In the genomic region with DNA sequence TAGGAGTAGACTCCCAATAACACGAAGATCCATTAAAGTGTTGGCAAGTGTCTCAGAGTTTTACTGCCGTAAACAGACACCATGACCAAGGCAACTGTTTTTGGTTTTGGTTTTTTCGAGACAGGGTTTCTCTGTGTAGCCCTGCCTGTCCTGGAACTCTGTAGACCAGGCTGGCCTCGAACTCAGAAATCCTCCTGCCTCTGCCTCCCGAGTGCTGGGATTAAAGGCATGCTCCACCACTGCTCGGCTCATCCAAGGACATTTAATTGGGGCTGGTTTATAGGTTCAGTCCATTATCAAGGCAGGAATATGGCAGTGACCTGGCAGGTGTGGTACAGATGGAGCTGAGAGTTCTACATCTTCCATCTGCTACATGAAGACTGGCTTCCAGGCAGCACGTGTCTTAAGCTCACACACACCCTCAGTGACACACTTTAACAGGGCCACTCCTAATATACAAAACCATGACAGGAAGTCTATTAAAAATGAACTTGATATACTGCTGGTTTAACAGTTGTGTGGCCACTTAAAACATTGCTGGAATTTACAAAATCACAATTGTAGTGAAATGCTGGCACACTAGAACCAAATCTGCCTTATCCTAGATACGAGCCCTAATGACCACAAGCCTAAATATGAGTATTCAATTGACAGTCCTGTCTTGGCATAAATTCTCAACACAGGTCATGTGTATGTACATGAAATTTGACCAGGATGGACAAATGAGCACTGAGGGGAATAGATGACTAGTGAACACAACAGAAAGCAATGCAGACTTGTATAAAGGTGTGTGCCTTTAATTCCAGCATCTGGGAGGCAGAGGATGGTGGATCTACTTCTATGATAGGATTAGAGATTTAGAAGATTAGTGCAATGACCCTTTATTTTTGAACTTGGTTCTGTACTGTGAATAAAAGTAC, we compare ENCODE assay signal across 1 mouse cellular context.
TF ChIP-seq lines count a peak whose summit lies in the region.

No protein-coding gene starts in this region.

TF ChIP-seq in MEL, 35 proteins besides CTCF, POLR2A, EP300 and RAD21 (continued from another document):
- TF ChIP-seq BHLHE40 (IDR thresholded peaks at IDR 0.05; ENCODE audit: borderline replicate concordance, low read depth, low read length), result 0 out of 2 replicates have a peak, but pooled peaks have one; percentile 18
- TF ChIP-seq UBTF (IDR thresholded peaks at IDR 0.05; ENCODE audit: borderline replicate concordance, insufficient read depth, low read depth, low read length), result no peak
- no peak for TF ChIP-seq SIN3A (IDR thresholded peaks at IDR 0.05; ENCODE audit: low read length)
- no peak for TF ChIP-seq MAFK (IDR thresholded peaks at IDR 0.05; ENCODE audit: borderline replicate concordance, low read depth, low read length)
- no peak for TF ChIP-seq CHD1 (IDR thresholded peaks at IDR 0.05; ENCODE audit: low read depth, low read length)
- TF ChIP-seq RCOR1 (IDR thresholded peaks at IDR 0.05; ENCODE audit: low read depth, low read length), result no peak
- TF ChIP-seq USF1 (IDR thresholded peaks at IDR 0.05; ENCODE audit: low read depth, low read length), result no peak
- no peak; the same call in 1 of the 2 replicates for TF ChIP-seq CHD2 (IDR thresholded peaks at IDR 0.05; ENCODE audit: low read length)
- no peak for TF ChIP-seq ELF1 (IDR thresholded peaks at IDR 0.05; ENCODE audit: low read depth, low read length)
- peak; percentile 33; the same call in 1 of the 2 replicates for TF ChIP-seq POLR2AphosphoS5 (IDR thresholded peaks at IDR 0.05; ENCODE audit: borderline replicate concordance, low read depth, low read length)
- TF ChIP-seq MAX (IDR thresholded peaks at IDR 0.05; ENCODE audit: low read length), result no peak
- TF ChIP-seq TCF12 (IDR thresholded peaks at IDR 0.05; ENCODE audit: low read depth, low read length), result no peak
- TF ChIP-seq ZKSCAN1 (IDR thresholded peaks at IDR 0.05; ENCODE audit: low read depth, low read length), result no peak
- peak; percentile 96 for TF ChIP-seq POLR2AphosphoS2 (IDR thresholded peaks at IDR 0.05; ENCODE audit: low read length)
- no peak for TF ChIP-seq USF2 (IDR thresholded peaks at IDR 0.05; ENCODE audit: borderline replicate concordance in 1 of 2, insufficient read depth in 1 of 2, low read depth in 1 of 2, low read length in 2 of 2)
- TF ChIP-seq E2F4 (IDR thresholded peaks at IDR 0.05; ENCODE audit: borderline replicate concordance, low read depth, low read length), result no peak
- TF ChIP-seq ETS1 (IDR thresholded peaks at IDR 0.05; ENCODE audit: low read depth, low read length), result no peak
- no peak; the same call in 1 of the 2 replicates for TF ChIP-seq NELFE (IDR thresholded peaks at IDR 0.05; ENCODE audit: low read depth, low read length)
- TF ChIP-seq MEF2A (IDR thresholded peaks at IDR 0.05; ENCODE audit: extremely low read depth, insufficient replicate concordance, low read depth, low read length, poor library complexity, severe bottlenecking), result no peak
- TF ChIP-seq SMC3 (IDR thresholded peaks at IDR 0.05; ENCODE audit: low read depth, low read length), result 0 out of 2 replicates have a peak, but pooled peaks have one; percentile 8
- TF ChIP-seq GATA1 (IDR thresholded peaks at IDR 0.05; ENCODE audit: low read depth, low read length), result no peak
- no peak for TF ChIP-seq MXI1 (IDR thresholded peaks at IDR 0.05; ENCODE audit: low read depth, low read length)
- peak; percentile 65; the same call in 1 of the 2 replicates for TF ChIP-seq ZMIZ1 (IDR thresholded peaks at IDR 0.05; ENCODE audit: low read depth, low read length)
